Mouse (Mus musculus): ENCODE results near the gene Slc25a4. TPM values are rescaled to one million over a fixed set of nuclear protein-coding genes. Genes with fewer than 3 reads are reported as not detected.
"Not testable (repeated sequence)": the region's sequence is repeated elsewhere in the genome, so short reads cannot be mapped to it uniquely, and the experiment has no call there.

Slc25a4 gene
- 10.7 and 12.9 TPM in 2 replicates for total RNA-seq (2015; ENCODE audit: low replicate concordance)
- 10.6 and 15.1 TPM in 2 replicates for total RNA-seq (2017; ENCODE audit: low replicate concordance)

DNA sequence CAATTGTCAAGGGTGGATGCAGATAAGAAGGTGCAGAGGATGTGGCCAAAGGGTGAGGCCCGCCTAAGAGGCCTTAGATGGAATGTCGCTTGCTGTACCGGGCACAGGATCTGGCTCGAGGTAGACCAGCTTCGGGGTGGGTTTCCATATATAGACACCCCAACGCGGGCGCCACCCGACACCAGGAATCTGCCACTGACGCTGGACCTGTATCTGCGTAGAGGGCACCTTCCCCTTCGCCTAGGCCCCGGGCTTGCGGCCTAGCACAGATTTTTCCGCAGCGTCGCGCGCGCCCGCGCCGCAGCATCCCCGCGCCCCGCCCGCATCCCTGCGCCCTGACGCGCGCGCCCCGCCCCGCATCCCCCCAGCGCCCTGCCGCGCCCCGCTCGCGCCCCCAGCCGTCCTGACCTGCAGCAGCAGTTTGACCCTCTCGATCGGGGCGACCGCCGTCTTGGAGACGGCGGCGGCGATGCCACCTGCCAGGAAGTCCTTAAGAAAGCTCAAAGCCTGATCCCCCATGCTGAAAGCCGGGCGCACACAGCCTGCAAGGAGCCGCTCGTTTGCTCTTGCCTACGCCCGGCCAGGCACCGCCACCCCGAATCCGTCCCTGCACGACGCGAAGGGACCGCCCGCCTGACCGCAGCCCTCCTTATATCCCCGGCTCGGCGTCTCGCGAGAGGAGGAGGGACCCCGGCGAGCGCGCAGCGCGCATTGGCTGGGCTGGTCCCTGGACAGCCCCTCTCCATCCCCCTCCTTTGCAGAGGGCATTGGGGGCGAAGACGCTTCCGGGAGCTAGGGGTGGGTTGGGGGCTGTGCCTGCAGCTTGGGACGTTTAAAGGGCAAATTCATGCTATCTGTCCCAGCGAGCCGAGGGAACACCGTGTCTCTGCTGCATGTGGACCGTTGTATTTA is at the start of gene Slc25a4:
Gene Slc25a4, minus strand, starts transcription at position 881 of the 912 bp plus-strand sequence.
- ATAC-seq (replicated peaks; ENCODE audit: low FRiP score, poor library complexity, severe bottlenecking): no peak

GRCm38 (mm10) chr8:46257921-46258682 is 47.0 kb upstream of the Slc25a4 start:
- no peak for ATAC-seq (replicated peaks; ENCODE audit: low FRiP score, poor library complexity, severe bottlenecking)

DNA sequence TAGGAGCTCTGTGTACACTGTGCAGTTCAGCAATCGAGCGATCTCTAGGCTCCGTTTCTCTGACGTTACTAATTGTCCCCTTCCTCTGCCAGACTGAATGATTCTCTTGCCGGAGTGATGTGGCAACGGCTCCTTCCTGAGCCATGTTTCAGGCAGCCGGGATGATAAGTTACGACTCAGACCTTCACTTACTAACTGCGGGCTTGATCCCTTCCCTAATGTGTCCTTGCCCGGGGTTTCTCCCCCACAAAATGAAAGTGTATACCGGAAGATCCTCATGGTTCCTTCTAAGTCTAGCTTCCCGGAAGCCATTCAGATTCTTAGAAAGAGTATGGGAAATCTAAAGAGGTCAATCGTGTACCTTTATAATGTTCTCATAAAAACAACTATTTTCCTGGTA is 41.4 kb upstream of the Slc25a4 start:
- ATAC-seq (replicated peaks; ENCODE audit: low FRiP score, poor library complexity, severe bottlenecking): no peak

- no peak for ATAC-seq (replicated peaks; ENCODE audit: low FRiP score, poor library complexity, severe bottlenecking)
Observed at GRCm38 (mm10) chr8:46251561-46251960, 40.5 kb upstream of the Slc25a4 start.

GRCm38 (mm10) chr8:46246346-46246745 is 35.3 kb upstream of the Slc25a4 start:
- ATAC-seq (replicated peaks; ENCODE audit: low FRiP score, poor library complexity, severe bottlenecking): no peak

DNA sequence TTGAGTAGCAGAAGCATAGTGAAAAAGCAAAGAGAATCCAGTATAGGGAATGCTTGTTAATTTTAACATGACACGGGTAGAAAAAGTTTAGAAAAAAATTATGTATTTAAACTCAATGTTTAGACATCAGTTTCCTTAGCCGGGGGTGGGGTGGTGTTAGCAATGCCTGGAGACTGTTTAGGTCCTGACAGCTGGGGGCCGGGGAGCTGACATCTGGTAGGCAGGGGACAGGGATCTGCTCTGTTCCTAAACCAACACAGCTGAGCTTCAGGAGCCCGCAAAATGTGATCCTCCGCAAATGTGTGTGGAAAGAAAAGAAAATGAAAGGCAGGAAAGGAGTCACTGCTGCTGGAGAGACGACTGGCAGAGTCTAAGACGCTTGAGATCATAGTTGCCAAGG is 31.9 kb upstream of the Slc25a4 start:
- no peak for ATAC-seq (replicated peaks; ENCODE audit: low FRiP score, poor library complexity, severe bottlenecking)

DNA sequence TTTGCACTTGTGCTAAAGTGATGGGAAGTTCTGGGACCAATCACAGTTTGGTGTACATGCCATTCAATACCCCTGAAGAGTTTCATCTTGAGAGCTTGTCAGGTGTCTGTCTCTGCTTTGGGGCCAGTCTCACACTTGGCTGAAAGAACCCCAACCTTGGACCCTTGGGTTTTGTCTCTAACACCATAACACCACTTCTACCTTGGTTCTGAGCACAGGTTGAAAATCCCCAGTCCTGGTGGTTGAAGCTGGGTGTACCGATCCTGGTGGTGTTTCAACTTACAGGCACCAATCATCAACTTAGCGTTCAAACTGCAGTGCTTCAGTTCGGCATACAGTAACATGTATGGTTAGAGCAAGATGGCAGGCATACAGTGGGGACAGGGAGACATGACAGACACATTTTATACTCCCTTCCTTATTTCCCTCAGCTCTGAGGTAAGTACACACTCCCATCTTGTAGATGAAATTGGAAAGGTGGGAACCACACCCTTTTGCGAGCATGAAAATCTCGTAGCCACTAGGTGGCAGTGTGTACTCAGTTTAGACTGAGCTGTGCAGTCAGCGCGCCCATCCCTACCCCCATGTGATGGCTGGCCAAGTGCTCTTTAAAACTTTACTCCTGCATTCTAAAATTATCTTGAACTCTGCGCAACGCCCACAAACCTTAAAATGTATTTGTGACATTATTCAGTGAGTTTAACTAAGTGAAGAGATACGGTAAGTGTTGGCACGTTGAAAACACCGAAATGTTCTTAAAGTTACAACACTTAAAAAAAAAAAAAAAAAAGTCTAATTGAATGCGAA is 30.7 kb upstream of the Slc25a4 start:
- peak; percentile 96 for ATAC-seq (replicated peaks; ENCODE audit: low FRiP score, poor library complexity, severe bottlenecking)

GRCm38 (mm10) chr8:46236441-46237223 is 25.5 kb upstream of the Slc25a4 start:
- ATAC-seq (replicated peaks; ENCODE audit: low FRiP score, poor library complexity, severe bottlenecking): no peak

DNA sequence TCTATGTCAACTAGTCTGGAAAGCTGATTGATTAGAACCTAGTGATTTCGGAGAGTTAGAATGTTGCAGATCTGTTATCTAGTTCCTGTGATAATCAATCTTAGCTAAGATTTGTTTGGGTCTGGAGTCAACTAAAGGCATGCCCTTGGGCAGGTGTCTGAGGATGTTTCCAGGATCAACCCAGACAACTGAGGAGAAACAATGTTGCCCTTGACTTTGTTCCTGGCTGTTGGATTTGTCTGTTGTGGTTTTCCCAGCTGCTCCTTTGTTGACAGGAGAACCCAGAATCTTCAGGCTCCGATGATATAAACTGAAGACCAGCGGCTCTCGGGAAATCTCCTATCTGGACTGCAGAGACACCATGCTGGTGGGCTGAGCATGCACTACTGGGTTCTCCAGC is 23.7 kb upstream of the Slc25a4 start:
- no peak for ATAC-seq (replicated peaks; ENCODE audit: low FRiP score, poor library complexity, severe bottlenecking)

- ATAC-seq (replicated peaks; ENCODE audit: low FRiP score, poor library complexity, severe bottlenecking): no peak
Observed at GRCm38 (mm10) chr8:46232798-46233197, 21.7 kb upstream of the Slc25a4 start.

GRCm38 (mm10) chr8:46231968-46232367 is 20.9 kb upstream of the Slc25a4 start:
- ATAC-seq (replicated peaks; ENCODE audit: low FRiP score, poor library complexity, severe bottlenecking): not testable (repeated sequence)

DNA sequence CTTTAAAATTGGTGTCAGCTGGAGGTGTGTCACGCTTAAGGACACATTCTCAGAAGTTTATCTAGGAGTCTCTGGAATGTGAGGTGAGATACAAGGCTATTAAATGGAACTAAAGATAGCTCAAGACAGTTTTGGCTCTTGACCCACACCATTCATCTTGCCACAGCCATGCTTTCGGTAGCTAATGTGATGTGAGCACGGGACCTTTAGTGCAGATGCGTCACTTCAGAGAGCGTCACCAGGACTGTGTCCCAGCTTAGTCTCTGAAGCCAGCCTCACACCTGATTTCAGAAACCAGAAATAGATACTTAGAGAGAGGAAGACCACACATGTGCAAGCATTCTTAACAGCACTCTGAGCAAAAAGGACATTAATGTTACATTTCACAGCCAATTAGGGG is 15.5 kb upstream of the Slc25a4 start:
- no peak for ATAC-seq (replicated peaks; ENCODE audit: low FRiP score, poor library complexity, severe bottlenecking)

DNA sequence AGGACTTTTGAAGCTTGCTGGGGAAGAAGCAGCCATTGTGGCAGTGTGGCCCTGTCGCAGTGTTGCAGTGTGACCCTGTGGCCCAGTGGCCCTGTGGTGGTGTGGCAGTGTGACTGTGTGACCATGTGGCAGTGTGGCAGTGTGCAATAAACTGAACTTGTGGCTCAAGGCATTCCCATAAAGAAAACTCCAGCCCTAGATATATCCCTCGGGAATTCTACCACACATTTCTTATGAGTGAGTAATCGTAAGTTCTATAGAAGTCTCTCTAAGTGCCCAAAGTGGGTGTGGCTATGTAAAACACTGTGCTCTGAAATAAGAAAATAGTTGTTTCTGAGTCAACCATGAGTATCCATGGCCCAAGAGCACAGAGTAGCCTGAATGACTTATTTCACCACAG is 14.4 kb upstream of the Slc25a4 start:
- no peak for ATAC-seq (replicated peaks; ENCODE audit: low FRiP score, poor library complexity, severe bottlenecking)

DNA sequence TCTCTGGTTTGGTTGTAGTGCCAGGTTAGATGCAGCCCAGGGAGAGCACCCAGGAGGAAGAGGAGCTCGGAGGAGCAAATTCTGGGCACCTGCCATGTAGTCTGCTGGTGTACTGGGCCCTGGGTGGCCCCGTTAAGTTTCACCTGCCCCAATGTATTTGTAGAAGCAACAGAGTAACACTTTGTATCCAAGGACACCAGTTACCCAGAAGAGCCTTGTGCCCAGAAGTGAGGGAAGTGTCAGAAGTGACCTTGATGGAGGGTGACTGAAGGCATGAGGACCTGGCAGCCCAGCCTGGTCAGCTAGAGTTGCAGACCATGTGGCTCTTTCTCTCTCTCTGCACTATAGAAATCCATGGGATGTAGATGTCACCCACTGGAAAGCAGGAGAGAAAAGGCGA is 9.5 kb upstream of the Slc25a4 start:
- ATAC-seq (replicated peaks; ENCODE audit: low FRiP score, poor library complexity, severe bottlenecking): no peak

DNA sequence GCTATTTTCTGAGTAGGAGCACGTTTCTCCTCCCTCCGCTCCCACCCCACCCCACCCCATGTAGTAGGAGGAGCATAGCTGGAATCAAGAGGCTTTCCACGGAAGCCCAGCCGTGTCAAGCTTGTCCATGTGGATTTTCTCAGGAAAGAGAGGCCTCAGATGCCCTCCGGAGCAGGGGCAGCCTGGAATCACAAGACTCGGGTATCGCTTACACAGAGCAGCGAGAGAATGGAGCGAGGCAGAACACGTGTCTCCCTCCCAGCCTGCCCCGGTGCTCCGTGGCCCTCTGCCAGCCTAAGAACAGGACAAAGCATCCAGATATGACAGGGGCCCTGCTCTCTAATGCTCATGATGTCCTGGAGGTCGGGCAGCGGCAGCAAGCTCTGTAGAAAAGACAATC is 5.8 kb upstream of the Slc25a4 start:
- ATAC-seq (replicated peaks; ENCODE audit: low FRiP score, poor library complexity, severe bottlenecking): no peak

GRCm38 (mm10) chr8:46213971-46214480 is 2.9 kb upstream of the Slc25a4 start:
- no peak for ATAC-seq (replicated peaks; ENCODE audit: low FRiP score, poor library complexity, severe bottlenecking)

DNA sequence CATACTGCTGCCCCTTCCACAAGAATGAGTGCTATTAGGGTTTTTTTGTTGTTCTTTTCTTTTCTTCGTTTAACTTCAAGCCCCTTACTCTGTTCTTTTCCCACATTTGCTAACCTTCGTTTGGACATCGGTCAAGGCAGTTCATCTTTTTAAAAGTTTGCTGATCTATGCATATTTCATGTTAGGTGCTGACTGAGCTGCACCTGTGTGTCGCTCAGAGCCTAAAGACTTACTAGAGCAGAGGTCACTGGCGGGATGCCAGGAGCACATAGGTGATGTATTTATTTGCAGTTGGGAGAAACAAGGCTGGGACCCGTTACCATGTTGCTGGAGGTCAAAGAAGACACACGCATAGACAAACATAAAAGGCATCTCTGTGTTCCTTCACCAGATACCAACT is 1.1 kb upstream of the Slc25a4 start:
- ATAC-seq (replicated peaks; ENCODE audit: low FRiP score, poor library complexity, severe bottlenecking): no peak

DNA sequence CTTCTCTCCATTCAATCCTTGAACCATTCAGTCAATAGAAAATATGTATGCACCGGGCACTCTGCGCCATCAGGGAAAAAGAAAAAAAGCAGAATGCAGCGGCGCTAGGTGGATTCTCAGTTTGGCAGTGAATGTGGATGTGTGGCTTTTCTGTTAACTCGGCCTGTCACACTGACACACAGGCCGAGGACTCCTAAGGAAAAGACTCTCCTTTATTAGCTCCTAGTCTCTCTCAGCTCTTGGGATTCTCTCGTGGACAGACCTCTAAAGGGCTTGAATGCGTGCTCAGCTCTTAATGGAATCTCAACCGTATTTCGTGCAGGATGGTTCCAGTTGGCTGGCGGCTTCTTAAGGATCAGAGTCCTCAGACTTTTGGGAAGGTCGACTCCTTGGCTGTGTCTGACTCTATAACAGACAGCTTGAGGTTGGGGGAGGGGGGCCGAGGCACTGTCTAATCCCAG is 557 bp upstream of the Slc25a4 start:
- ATAC-seq (replicated peaks; ENCODE audit: low FRiP score, poor library complexity, severe bottlenecking): no peak

DNA sequence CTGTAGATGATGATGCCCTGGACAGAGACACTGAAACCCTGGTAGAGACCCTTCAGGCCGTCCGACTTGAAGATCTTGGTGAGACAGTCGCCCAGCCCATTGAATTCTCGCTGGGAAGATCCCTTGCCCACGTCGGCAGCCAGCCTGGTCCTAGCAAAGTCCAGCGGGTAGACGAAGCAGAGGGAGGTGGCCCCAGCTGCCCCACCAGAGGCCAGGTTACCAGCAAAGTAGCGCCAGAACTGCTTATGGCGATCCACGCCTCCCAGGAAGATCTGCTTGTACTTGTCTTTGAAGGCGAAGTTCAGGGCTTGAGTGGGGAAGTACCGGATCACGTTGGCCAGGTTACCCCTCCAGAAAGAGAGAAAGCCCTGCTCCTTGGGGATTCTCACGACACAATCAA is 2.0 kb downstream of the Slc25a4 start:
- ATAC-seq (replicated peaks; ENCODE audit: low FRiP score, poor library complexity, severe bottlenecking): no peak
